Mouse (Mus musculus): ENCODE measurements around the gene Selenoo. TPM values are rescaled to one million over a fixed set of nuclear protein-coding genes. Genes with fewer than 3 reads are reported as not detected.

The Selenoo gene
- 1 to 10 TPM; 8.8 to 9.1 TPM for polyA plus RNA-seq (2017; shearing (Covaris generic))

DNA sequence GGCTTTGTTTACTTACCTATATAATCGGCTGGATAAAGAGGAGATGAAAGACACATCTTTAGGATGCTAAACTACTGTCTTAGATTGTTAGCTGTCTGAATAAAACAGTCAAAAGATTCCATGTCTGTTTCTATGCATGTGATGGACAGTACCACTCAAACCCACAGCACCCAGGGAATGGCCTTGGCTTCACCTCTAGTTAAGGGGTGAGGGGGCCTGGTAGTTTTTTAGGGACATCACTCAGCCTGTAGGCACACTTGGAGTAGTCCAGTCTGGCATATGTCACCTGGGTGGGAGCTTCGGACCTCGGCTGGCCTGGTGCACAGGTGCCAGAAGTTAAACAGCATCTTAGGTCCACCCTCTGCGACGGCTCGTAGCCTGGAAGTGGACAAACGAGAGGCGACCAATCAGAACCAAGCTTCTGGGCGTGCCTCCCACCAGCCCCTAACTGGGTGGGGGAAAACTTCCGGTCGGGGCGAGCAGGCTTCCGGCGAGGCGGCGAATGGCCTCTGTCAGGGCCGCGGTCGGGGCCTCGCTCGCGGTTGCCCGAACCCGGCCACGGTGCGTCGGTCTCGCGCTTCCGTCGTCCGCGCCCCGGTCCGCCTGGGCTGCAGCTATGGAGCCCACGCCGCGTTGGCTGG, at the start of gene Selenoo:
Selenoo (plus strand) TSS at position 478 of the 641 bp plus-strand sequence.
- ATAC-seq, result peak; percentile 95

DNA sequence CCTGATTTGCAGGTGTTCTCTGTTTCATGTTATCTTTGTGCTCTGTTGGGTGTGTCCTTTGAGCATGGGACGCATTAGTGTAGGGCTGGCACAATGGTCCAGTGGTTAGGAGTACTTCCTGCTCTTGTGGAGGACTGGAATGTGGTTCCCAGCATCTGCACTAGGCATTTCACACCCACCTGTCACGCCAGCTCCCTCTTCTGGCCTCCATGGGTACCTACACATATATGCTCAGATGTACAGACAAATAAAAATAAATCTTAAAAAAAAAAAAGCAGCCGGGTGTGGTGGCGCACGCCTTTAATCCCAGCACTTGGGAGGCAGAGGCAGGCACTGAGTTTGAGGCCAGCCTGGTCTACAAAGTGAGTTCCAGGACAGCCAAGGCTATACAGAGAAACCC, 44.5 kb upstream of the Selenoo start:
- ATAC-seq, result no peak

DNA sequence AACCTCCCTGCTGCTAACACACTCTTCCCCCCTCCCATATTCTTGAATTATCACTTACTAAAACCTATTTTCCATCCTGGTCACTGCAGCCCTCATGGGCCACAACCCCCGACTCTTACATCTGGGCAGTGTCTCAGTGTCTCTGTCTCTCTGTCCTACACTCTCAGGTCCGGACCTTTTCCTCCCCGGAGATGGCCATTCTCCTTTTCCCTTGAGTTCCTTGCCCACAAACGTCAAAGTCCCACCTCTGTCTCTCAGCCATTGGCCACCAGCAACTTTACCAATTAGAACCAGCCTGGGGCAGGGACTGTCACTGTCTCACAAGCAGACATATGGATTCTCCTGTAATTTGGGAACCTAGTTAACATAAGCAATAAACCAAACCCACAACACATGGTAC, 42.5 kb upstream of the Selenoo start:
- no peak for ATAC-seq

DNA sequence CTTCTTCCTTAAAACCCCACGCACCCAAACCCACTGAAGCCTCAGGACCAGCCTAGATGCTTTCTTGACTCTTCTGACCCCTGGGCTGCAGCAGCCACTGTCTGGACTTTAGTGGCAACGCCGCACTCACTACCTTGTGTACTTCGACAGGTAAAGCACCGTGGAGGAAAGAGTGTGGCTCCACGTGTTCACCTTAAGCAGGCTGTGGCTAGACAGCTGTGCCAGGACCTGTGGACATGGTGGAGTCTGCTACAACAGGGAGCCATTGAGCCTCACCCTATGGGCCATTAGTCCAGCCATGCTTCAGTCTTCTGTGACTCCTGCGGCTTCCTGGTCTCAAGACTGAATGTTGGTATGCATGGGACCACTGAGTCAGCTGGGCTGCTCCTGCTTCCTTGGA, 34.2 kb upstream of the Selenoo start:
- ATAC-seq, result no peak

DNA sequence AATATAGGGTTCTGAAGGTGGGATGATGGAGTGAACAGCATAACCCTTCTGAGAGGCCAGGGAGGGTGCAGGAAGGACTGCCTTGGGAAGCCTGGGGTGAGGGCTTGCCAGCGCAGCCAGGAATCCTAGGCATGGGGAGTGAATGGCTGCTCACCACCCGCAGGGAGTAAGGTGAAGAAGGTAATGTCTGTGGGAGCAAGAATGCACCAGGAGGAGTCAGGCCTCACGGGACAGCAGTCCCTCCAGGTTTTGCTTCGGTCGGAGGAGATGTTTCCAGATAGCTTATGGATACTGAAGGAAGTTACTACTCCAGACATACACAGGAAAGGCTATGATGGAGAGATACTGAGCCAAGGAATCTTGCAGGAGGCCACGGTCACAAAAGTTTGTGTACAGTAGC, 30.1 kb upstream of the Selenoo start:
- ATAC-seq, result no peak

DNA sequence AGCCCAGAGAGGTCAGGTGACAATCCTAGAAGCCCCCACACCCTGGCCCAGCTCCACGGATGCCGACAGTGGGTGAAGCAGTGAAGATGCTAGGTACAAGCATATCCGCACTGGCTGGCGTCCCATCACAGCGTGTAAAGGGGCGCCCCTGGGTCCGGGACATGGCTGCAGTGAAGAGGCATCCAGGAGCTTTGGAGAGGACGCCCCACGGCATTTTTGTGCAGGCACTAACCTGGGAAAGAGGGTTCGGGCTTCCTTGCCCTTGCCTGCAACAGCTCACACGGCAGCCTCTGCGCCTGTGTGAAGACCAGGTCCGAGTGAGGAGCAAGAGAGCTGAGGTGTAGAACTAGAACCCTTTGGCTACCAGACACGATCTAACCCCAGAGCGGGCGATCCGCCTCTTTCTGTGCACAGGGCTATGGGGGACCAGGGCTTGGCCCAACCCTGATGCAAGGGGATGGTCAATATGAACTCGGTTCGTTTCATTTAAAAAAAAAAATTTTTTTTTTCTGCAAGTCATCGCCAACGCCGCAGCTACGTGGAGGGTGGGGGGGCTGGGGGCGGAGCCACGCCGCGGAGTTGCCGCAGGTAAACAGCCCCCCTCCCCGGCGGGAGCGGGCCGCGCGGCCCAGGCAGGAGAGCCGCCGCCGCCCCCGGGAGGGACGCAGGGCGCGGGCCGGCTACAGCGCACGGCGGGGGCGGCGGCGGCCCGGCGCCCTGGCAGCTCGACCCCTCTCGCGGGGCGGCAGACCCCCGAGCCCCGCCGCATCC, 29.5 kb upstream of the Selenoo start, which contains the start of gene Panx2:
Panx2 (plus strand) TSS at position 574 of the 771 bp plus-strand sequence.
- ATAC-seq, result no peak

DNA sequence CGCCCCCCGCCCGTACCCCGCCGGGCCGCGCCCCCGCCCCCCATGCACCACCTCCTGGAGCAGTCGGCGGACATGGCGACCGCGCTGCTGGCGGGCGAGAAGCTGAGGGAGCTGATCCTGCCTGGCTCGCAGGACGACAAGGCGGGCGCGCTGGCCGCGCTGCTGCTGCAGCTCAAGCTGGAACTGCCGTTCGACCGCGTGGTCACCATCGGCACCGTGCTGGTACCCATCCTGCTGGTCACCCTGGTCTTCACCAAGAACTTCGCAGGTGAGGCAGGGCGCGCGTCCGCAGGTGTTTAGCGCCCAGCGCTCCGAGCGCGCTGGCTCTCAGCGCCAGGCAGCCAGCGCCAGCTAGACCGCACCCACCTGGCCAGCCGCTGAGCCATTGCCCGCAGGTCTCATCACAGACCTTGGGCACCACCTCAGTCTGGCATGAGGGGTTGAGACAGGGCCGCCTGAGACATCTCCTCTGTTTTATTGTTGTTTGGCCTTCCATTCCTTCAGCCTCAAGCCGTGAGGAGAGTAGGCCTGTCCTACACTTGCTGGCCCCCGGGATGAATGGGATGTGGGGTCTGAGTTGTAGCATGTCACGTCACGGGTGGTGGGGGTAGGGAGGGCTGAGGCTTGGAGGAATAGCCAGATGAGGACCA, 28.7 kb upstream of the Selenoo start:
- ATAC-seq, result no peak

DNA sequence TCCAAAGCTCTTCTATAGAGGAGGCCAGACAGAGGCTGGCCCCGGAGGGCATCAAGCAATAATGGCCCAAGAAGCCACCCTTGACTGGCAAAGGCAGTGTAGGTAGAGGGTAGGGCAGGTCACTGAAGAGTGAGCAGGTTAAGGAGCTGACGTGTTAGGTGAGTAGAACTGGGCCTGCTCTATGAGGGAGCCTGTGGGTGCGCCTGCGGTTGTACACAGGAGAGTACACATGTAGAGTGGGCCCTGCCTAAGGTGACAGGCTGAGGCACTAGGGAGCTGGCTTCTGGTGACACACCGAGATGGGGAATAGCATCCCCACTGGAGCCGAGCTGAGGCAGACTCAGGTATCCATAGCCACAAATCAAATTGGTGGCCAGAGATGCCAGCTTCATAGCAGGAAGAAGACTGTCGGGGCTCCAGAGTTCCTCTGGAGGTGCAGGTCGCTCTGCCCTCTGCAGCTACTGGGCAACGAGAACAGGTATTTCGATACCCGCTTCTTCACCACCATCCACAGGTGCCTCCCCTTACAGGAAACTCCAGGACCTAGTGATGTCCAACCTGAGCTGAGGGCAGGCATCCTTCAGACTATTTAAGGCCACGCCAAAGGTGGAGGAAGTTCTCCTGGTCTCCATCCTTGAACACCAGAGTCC, 27.9 kb upstream of the Selenoo start:
- ATAC-seq, result no peak

DNA sequence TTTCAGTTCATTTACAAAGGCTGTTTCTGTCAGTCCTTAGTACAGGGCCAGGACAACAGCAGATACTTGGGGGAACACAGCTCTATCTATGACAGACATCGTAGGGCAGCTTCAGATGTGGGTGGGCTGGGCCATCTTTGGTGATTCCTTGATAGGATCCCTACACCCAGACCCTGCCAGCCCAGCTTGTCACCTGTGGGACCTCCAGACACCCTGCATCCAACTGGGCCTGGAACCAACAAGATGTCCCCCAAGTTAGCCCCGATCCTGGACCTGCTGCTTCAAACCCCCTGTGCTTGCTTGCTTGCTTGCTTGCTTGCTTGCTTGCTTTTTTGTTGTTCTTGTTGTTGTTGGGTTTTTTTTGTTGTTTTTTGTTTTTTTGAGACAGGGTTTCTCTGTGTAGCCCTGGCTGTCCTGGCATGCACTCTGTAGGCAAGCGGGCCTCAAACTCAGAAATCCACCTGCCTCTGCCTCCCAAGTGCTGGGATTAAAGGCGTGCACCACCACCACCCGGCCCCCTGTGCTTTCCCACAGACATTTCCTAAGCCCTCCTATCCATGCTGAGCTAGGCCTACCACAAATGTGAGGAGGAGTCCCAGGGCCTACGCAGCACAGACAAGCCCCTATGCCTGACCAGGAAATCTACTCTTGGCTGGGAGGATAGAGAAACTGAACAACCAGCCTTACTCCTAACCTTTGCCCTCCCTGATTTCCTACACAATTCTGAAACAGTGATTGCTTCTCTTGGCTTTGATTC, 26.9 kb upstream of the Selenoo start:
- ATAC-seq, result no peak

DNA sequence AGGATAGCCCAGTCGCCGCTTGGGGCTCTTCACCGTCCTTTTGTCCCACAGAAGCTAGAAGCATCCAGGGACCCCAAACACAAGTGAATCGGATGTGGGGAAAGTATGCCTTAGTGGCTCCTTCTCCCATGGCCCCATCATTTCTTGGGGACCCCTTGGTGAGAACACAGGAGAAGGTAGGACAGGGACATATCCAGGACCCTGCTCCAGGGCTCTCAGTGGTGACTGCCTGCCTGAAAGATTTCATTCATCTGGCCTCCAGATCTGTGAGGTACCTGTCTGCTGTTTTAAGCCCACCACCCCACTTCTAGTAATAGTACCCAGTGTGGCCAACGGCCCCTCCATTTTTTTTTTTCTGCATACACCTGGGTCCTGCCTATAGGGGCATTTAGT, 26.4 kb upstream of the Selenoo start:
- no peak for ATAC-seq

DNA sequence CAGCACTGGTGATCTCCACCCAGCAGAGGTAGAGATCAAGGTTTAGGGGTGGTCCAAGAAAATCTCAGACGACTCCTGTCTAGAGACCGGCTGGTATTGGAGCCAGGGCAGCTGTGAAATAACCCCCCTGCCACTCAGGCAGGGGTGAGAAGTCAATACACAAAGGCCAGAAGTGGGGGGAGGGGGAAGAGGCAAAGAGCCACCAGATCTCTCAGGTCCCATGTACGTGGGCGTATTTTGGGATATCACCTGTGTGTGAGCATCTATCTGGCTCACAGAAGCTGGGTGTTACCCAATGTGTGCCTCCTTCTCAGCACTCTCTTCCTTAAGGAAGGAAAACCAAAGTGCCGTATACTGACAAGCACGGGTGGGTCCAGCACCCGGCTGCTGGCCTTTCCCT, 25.9 kb upstream of the Selenoo start:
- ATAC-seq, result no peak

DNA sequence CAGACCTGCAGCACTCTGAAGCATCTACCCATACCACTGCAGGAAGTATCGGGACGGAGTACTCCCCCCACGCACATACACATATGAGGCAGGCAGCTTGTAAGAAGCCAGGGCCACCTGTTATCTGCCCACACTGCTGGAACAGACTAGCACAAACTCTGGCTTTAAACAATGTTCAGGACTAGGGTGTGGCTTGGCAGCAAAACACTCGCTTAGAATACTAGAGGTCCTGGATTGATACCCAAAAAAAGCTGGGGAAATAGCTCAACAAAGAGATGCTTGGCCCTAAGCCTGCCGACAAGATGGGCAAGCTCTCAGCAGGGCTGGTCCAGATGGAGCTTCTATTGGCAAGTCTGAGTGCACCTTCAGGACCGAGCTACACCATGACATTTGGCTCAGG, 25.3 kb upstream of the Selenoo start:
- no peak for ATAC-seq

DNA sequence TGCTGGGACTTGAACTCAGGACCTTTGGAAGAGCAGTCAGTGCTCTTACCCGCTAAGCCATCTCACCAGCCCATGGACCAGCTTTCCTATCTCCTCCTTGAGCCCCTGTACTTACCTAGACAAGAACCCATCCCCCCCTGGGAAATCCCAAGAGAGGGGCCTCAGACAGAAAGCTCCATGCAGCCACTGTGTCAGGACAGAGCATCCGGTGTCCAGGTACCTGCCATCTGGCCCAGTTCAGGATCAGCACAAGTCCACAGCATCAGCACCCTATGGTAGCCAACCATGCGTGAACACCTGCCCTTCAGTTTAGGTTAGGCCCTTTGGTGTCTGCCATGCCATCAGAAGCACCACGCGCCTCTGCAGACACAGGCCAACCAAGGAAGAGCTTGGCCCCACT, 24.0 kb upstream of the Selenoo start:
- ATAC-seq, result no peak

DNA sequence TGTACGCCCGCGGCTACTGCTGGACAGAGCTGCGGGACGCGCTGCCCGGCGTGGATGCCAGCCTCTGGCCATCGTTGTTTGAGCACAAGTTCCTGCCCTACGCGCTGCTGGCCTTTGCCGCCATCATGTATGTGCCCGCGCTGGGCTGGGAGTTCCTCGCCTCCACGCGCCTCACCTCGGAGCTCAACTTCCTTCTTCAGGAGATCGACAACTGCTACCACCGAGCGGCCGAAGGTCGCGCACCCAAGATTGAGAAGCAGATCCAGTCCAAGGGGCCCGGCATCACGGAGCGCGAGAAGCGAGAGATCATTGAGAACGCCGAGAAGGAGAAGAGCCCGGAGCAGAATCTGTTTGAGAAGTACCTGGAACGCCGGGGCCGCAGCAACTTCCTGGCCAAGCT, 21.3 kb upstream of the Selenoo start:
- no peak for ATAC-seq

DNA sequence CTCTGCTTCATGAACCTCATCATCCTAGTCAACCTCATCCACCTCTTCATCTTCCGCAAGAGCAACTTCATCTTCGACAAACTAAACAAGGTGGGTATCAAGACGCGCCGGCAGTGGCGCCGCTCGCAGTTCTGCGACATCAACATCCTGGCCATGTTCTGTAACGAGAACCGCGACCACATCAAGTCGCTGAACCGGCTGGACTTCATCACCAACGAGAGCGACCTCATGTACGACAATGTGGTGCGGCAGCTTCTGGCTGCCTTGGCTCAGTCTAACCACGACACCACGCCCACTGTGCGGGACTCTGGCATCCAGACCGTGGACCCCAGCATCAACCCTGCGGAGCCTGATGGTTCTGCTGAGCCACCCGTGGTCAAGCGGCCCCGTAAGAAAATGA, 20.7 kb upstream of the Selenoo start:
- ATAC-seq, result no peak

DNA sequence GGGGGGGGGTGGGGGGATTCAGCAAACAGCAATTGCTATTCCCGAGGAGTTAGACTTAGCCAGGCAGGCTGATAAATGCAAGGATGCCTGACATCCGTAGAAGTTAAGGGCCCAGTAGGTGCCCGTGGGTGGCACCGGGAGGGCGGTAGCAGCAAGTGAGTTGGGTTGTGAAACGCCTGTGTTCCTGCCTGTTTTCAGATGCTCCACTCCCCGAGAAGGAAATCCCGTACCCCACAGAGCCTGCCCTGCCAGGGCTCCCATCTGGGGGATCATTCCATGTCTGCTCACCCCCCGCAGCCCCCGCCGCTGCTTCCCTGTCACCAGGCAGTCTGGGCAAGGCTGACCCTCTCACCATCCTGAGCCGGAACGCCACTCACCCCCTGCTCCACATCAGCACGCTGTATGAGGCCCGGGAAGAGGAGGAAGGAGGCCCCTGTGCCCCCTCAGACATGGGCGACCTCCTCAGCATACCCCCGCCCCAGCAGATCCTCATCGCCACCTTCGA, 19.5 kb upstream of the Selenoo start:
- ATAC-seq, result no peak

DNA sequence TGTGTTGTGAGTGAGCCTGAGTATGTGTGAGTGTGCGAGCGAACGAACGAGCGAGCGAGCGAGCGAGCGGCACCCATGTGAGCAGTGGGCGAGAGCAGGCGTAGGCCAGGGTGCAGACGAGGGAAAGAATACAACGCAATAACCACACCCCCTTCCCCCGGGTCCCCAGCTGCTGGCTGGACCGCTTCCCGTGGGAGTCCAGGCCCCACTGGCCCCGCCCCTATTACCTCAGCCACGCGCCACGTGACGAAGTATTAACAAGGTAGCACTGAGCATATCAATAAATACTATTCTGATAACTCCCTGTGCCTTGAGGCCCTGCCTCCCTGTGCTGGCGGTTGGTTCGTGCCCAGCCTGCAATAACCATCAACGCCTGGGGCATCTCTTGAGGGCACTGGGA, 18.3 kb upstream of the Selenoo start:
- ATAC-seq, result no peak

DNA sequence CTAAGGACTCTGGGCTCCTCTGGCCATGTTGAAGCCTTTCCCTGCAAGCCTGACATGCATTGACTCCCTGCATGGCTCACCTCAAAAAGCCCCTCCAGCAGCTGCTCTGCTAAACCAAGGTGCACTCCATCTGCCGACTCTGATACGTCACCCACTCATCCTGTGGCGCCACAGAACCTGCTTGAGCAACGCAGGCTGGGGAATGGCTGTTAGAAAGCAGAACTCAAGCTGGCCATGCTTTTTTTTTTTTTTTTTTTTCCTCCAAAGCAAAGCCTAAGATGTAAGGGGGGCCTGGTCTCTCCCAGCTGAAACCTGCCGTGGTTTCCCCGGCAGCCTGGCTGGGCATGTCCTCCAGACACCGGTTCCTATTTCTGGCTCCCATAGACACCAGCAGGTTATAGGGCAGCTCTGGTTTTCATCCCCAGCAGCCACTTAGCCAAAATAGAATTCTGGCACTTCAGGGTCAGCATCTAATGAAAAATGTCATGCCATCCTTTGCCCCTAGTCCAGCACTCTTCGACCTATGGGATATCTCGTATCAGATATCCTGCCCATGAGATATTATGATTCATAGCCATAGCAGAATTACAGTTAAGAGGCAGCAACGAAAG, 14.8 kb upstream of the Selenoo start:
- no peak for ATAC-seq

DNA sequence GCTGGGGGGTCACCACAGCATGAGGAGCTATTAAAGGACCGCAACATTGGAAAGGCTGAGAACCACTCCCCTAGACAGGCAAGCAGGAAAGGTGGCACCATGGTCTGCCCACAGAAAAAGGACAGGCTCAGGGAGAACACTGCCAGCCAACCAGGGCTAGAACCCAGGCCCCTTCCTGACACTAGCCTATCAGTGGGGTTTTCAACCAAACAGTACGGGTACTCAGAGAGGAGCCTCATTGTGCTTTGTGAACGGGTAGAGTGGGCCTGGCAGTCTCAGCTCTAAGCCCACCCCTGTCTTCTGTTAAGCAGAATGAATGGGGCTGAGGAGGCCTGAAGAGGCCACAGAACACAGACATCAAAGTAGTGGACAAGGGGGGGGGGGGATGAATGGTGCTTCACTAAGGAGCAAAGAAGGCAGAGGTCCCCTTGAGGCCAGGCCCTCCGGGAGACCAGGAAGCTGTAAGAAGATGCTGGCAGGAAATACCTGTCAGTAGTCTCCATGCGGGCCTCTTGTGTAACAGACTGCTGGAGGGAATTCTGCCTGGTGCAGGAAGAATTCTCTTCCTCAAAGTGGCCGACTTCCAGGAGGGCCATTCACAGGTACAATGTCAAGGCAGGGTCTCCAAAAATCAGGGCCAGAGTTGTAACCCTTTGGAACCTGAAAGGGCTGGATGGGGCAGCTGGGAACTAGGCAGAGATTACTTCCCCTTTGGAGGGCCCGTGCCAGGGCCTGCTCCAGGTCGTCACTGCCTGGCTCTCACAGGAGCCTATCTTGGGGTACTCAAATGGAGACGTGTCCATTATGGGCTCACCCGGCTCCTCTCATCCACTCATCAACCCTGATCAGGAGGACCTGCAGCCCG, 14.0 kb upstream of the Selenoo start, which contains the start of gene Trabd:
Trabd (plus strand) TSS at position 512 of the 865 bp plus-strand sequence.
- ATAC-seq, result no peak

DNA sequence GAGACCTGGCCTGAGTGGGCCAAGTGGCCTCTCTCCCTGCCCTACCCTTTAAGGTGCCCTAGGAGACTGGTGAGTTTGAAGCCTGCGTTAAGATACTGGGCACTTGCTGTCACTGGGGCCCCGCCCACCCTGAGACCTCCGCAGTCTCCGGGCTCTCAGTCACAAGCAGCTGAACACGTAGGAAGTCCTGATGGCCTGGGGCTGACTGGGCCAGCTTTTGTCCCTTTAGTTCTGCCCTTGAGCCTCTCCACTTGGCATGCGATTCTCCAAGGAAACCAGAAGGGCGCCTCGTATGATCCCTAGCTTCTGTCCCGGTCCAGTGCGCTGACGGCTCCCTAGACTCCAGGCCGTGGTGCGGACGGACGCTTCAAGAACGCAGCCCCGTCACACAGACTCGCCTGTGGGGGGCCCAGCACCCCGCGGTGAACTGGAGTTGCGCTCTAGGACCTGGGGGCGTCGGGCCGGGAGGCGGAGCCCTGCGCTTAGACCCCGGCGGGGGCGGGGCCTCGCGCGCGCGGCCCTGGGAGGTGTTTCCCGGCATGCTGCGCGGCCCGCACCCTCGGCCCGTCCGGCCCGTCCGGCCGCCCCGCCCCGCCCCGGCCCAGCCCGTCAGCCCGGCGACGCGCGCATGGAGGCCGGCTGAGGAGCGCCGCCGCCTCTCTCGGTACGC, 13.3 kb upstream of the Selenoo start:
- peak; percentile 52 for ATAC-seq
